Mouse (Mus musculus) liver, embryonic 14.5 days (tissue): ENCODE data around the gene Zfp534.
"Not testable (repeated sequence)": the region's sequence is repeated elsewhere in the genome, so short reads cannot be mapped to it uniquely, and the experiment has no call there.

Source experiments
- CTCF ChIP-seq: IDR thresholded peaks from 2 replicates; pipeline ENCODE4 v1.5.1; 2016; ENCODE audit warnings: antibody characterized with exemption, low read depth, control low read depth
- EP300 ChIP-seq: IDR thresholded peaks from 2 replicates; pipeline ENCODE4 v1.6.1; 2016; ENCODE audit warnings: antibody characterized with exemption, low read depth

GRCm38 (mm10) chr4:147633818-147634262, 68.5 kb downstream of the Zfp534 start:
- TF ChIP-seq EP300, CTCF: not testable (repeated sequence)
